Mouse (Mus musculus) MEL (cell line): ENCODE data around the gene Usp54.

Experiments used
- CHD1 ChIP-seq: IDR thresholded peaks from 2 replicates; pipeline ENCODE4 v1.6.1; 2012; ENCODE audit warnings: low read depth, mild to moderate bottlenecking, inconsistent platforms, low read length, improper control_type of control experiment
- CTCF ChIP-seq, 3 experiments: IDR thresholded peaks in 2 of 3; conservative IDR thresholded peaks in 1 of 3; 2 replicates each; pipeline ENCODE4 v1.5.1; 2011 to 2012; ENCODE audit warnings: low read length in 3 of 3, low read depth in 2 of 3, mild to moderate bottlenecking in 2 of 3, improper control_type of control experiment in 1 of 3, inconsistent platforms in 1 of 3, mixed read lengths in 1 of 3, moderate library complexity in 1 of 3; ENCODE audit not compliant: control insufficient read depth in 1 of 3, insufficient read depth in 1 of 3, poor library complexity in 1 of 3, severe bottlenecking in 1 of 3
- E2F4 ChIP-seq: IDR thresholded peaks from 2 replicates; pipeline ENCODE4 v1.6.1; 2011; ENCODE audit warnings: low read depth, low read length, improper control_type of control experiment, borderline replicate concordance
- EP300 ChIP-seq, 2 experiments: IDR thresholded peaks; 2 replicates each; pipeline ENCODE4 v1.6.1; 2011; ENCODE audit warnings: improper control_type of control experiment in 2 of 2, low read length in 2 of 2, low read depth in 1 of 2, mild to moderate bottlenecking in 1 of 2
- GABPA ChIP-seq: IDR thresholded peaks from 2 replicates; pipeline ENCODE4 v1.6.1; 2012; ENCODE audit warnings: low read depth, mild to moderate bottlenecking, inconsistent platforms, low read length, improper control_type of control experiment, moderate library complexity
- GATA1 ChIP-seq: IDR thresholded peaks from 2 replicates; pipeline ENCODE4 v1.6.1; 2011; ENCODE audit warnings: low read depth, low read length, improper control_type of control experiment
- MYC ChIP-seq: IDR thresholded peaks from 2 replicates; pipeline ENCODE4 v1.6.1; 2011; ENCODE audit warnings: low read depth, mild to moderate bottlenecking, low read length, improper control_type of control experiment, moderate library complexity
- POLR2A ChIP-seq, 2 experiments: IDR thresholded peaks; 2 replicates each; pipeline ENCODE4 v1.6.1; 2011 to 2012; ENCODE audit warnings: low read length in 2 of 2, mild to moderate bottlenecking in 2 of 2, control low read depth in 1 of 2, improper control_type of control experiment in 1 of 2, low read depth in 1 of 2, moderate library complexity in 1 of 2; ENCODE audit not compliant: control insufficient read depth in 1 of 2, insufficient read depth in 1 of 2, poor library complexity in 1 of 2
- POLR2AphosphoS5 ChIP-seq: IDR thresholded peaks from 2 replicates; pipeline ENCODE4 v1.6.1; 2012; ENCODE audit warnings: low read depth, borderline replicate concordance, mild to moderate bottlenecking, inconsistent platforms, low read length, moderate library complexity, mixed read lengths
- ZKSCAN1 ChIP-seq: IDR thresholded peaks from 2 replicates; pipeline ENCODE4 v1.6.1; 2012; ENCODE audit warnings: low read depth, mild to moderate bottlenecking, inconsistent platforms, low read length, improper control_type of control experiment, moderate library complexity
- ZNF384 ChIP-seq: IDR thresholded peaks from 2 replicates; pipeline ENCODE4 v1.6.1; 2012; ENCODE audit warnings: low read depth, mild to moderate bottlenecking, inconsistent platforms, low read length, improper control_type of control experiment

GRCm38 (mm10) chr14:20658326-20658725, 17.5 kb upstream of the Usp54 start:
- TF ChIP-seq POLR2A (IDR thresholded peaks at IDR 0.05; ENCODE audit: control insufficient read depth in 1 of 2, insufficient read depth in 1 of 2, low read depth in 1 of 2, low read length in 2 of 2, poor library complexity in 1 of 2) (no peak), MYC (no peak), E2F4 (no peak), ZKSCAN1 (no peak), CTCF (IDR thresholded peaks at IDR 0.05 in 2 of 3, conservative IDR thresholded peaks at IDR 0.05 in 1 of 3; ENCODE audit: control insufficient read depth in 1 of 3, insufficient read depth in 1 of 3, low read depth in 2 of 3, low read length in 3 of 3, poor library complexity in 1 of 3, severe bottlenecking in 1 of 3) (peak; percentile 41 to 83 (median 75); a peak in 5 of 6 replicates), ZNF384 (no peak), POLR2AphosphoS5 (no peak), GABPA (no peak), GATA1 (no peak), EP300 (IDR thresholded peaks at IDR 0.05; ENCODE audit: low read depth in 1 of 2, low read length in 2 of 2) (no peak), CHD1 (no peak)
